Mouse (Mus musculus) right cerebral cortex, postnatal 36 days (tissue): ENCODE measurements around the gene Gm19345.

Experiments used
- DNase-seq, 2 experiments: peaks; one replicate each; pipeline ENCODE4 v3.0.0; 2022; ENCODE audit warnings: low spot score in 2 of 2, mixed read lengths in 1 of 2

Gm19345 gene

GRCm38 (mm10) chr7:19829694-19830093, 22.1 kb upstream of the Gm19345 start:
- no peak for DNase-seq

GRCm38 (mm10) chr7:19830682-19831156, 21.1 kb upstream of the Gm19345 start:
- no peak for DNase-seq

- no peak for DNase-seq
Observed at GRCm38 (mm10) chr7:19831837-19832236, 20.0 kb upstream of the Gm19345 start.

- no peak for DNase-seq
Observed at GRCm38 (mm10) chr7:19834055-19834454, 17.7 kb upstream of the Gm19345 start.

GRCm38 (mm10) chr7:19836843-19837242, 15.0 kb upstream of the Gm19345 start:
- DNase-seq: no peak

GRCm38 (mm10) chr7:19840371-19840770, 11.4 kb upstream of the Gm19345 start:
- no peak for DNase-seq

- no peak for DNase-seq
Observed at GRCm38 (mm10) chr7:19840936-19841335, 10.9 kb upstream of the Gm19345 start.

GRCm38 (mm10) chr7:19841686-19842413, 10.0 kb upstream of the Gm19345 start:
- no peak for DNase-seq

GRCm38 (mm10) chr7:19842885-19843504, 8.8 kb upstream of the Gm19345 start:
- DNase-seq: no peak

- peak; percentile 17 to 33 for DNase-seq
Observed at GRCm38 (mm10) chr7:19843561-19843960, 8.2 kb upstream of the Gm19345 start.

- DNase-seq: no peak
Observed at GRCm38 (mm10) chr7:19844521-19845171, 7.2 kb upstream of the Gm19345 start.

GRCm38 (mm10) chr7:19853526-19853925, 1.7 kb downstream of the Gm19345 start:
- no peak for DNase-seq

GRCm38 (mm10) chr7:19855663-19856062, 3.9 kb downstream of the Gm19345 start:
- no peak for DNase-seq

- DNase-seq: no peak
Observed at GRCm38 (mm10) chr7:19856283-19856682, 4.5 kb downstream of the Gm19345 start.

GRCm38 (mm10) chr7:19859740-19860139, 7.9 kb downstream of the Gm19345 start:
- no peak for DNase-seq

- no peak for DNase-seq
Observed at GRCm38 (mm10) chr7:19861199-19861598, 9.4 kb downstream of the Gm19345 start, which contains the start of gene Ceacam16. Gene Ceacam16, minus strand, starts transcription at chr7:19861299.

GRCm38 (mm10) chr7:19864241-19864640, 12.4 kb downstream of the Gm19345 start:
- DNase-seq: no peak

GRCm38 (mm10) chr7:19865246-19866036, 13.6 kb downstream of the Gm19345 start:
- DNase-seq: no peak

GRCm38 (mm10) chr7:19866490-19866889, 14.7 kb downstream of the Gm19345 start:
- no peak for DNase-seq

GRCm38 (mm10) chr7:19867751-19868399, 16.1 kb downstream of the Gm19345 start:
- DNase-seq: no peak

- DNase-seq: no peak
Observed at GRCm38 (mm10) chr7:19871137-19871621, 19.4 kb downstream of the Gm19345 start.
